Mouse (Mus musculus) fibroblast of lung, adult 2 months (primary cell): Measurements from ENCODE around the gene Gm49601.

Source experiments
- DNase-seq: peaks from one replicate; pipeline ENCODE4 v3.0.0-alpha.2; 2011; ENCODE audit warnings: low read depth

Gene Gm49601

GRCm38 (mm10) chr16:18629390-18630231 is 3.4 kb upstream of the Gm49601 start, which contains the start of gene Sept5:
TSS of gene Sept5 (minus strand) at chr16:18629954.
- no peak for DNase-seq

- DNase-seq = no peak
Measured at GRCm38 (mm10) chr16:18628948-18629340, 2.7 kb upstream of the Gm49601 start.

GRCm38 (mm10) chr16:18628206-18628947 is 2.1 kb upstream of the Gm49601 start:
- DNase-seq = no peak

GRCm38 (mm10) chr16:18627163-18627562 is 936 bp upstream of the Gm49601 start:
- DNase-seq = no peak

- DNase-seq = no peak
Measured at GRCm38 (mm10) chr16:18625791-18626311, 376 bp downstream of the Gm49601 start.

GRCm38 (mm10) chr16:18625097-18625496 is 1.1 kb downstream of the Gm49601 start:
- no peak for DNase-seq

GRCm38 (mm10) chr16:18624641-18625040 is 1.6 kb downstream of the Gm49601 start:
- no peak for DNase-seq

GRCm38 (mm10) chr16:18623751-18624540 is 2.3 kb downstream of the Gm49601 start:
- no peak for DNase-seq

GRCm38 (mm10) chr16:18622916-18623750 is 3.1 kb downstream of the Gm49601 start:
- DNase-seq = no peak

- DNase-seq = no peak
Measured at GRCm38 (mm10) chr16:18622019-18622418, 4.2 kb downstream of the Gm49601 start, which contains the start of gene Gp1bb. TSS of gene Gp1bb (minus strand) at chr16:18622403.

- no peak for DNase-seq
Measured at GRCm38 (mm10) chr16:18621362-18622001, 4.7 kb downstream of the Gm49601 start.

GRCm38 (mm10) chr16:18620601-18621361 is 5.4 kb downstream of the Gm49601 start:
- DNase-seq = no peak

- no peak for DNase-seq
Measured at GRCm38 (mm10) chr16:18620201-18620600, 6.0 kb downstream of the Gm49601 start.

- DNase-seq = no peak
Measured at GRCm38 (mm10) chr16:18619110-18619509, 7.1 kb downstream of the Gm49601 start.

- DNase-seq = no peak
Measured at GRCm38 (mm10) chr16:18618297-18618696, 7.9 kb downstream of the Gm49601 start.

- no peak for DNase-seq
Measured at GRCm38 (mm10) chr16:18617370-18618065, 8.7 kb downstream of the Gm49601 start.

GRCm38 (mm10) chr16:18613301-18613700 is 12.9 kb downstream of the Gm49601 start:
- DNase-seq = no peak

GRCm38 (mm10) chr16:18611752-18612151 is 14.5 kb downstream of the Gm49601 start:
- DNase-seq = no peak

- no peak for DNase-seq
Measured at GRCm38 (mm10) chr16:18609099-18609498, 17.1 kb downstream of the Gm49601 start.
